Mouse (Mus musculus) layer of hippocampus, adult 2 months (tissue): Measurements from ENCODE around the gene Neurl2. TPM values are rescaled to one million over a fixed set of nuclear protein-coding genes. Genes with fewer than 3 reads are reported as not detected.
"Not testable (repeated sequence)": the region's sequence is repeated elsewhere in the genome, so short reads cannot be mapped to it uniquely, and the experiment has no call there.

ENCODE experiments used
- DNase-seq, 2 experiments: peaks; one replicate each; pipeline ENCODE4 v3.0.0; 2022; ENCODE audit warnings: low spot score in 2 of 2
- H3K27ac ChIP-seq: fragments of 200-600 bp; 2 replicates; pipeline ENCODE4 v1.8.1; 2022
- H3K4me3 ChIP-seq: fragments of 200-600 bp; 2 replicates; pipeline ENCODE4 v1.8.1; 2022; ENCODE audit warnings: mild to moderate bottlenecking
- CTCF ChIP-seq: fragments of 200-600 bp; conservative IDR thresholded peaks from 2 replicates; pipeline ENCODE4 v1.8.1; 2022; ENCODE audit warnings: antibody characterized with exemption, mild to moderate bottlenecking, moderate library complexity
- total RNA-seq, 2 experiments: library from RNA; stranded (reverse); gene quantifications; 2 replicates each; pipeline ENCODE4 v1.2.3; 2021

Neurl2 gene
- total RNA-seq, 2 experiments from 2014 or later: 2.8 to 3.6 TPM

DNA sequence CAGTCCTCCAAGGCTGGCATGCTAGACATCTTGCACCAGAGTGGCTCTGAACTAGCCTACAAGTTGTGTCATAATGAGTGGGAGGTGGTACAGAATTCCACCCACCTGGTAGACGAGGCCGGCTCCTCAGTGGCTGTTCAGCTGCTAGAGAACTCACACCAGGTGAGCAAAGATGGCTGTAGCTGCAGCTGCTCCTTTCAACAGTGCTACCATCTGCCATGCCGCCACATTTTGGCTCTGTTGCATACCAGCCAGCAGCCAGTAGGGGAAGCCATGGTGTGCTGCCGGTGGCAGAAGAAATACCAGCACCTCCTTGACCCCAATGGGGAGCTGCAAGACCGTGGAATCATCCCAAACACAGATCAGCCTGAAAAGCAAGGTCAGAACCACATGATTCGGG lies 12.2 kb downstream of the Neurl2 start:
- Histone ChIP-seq H3K27ac (no peak overlapping the region), H3K4me3 (no peak overlapping the region)
- 0 out of 2 replicates have a peak, but pooled peaks have one; percentile 20 for TF ChIP-seq CTCF
- DNase-seq: no peak

DNA sequence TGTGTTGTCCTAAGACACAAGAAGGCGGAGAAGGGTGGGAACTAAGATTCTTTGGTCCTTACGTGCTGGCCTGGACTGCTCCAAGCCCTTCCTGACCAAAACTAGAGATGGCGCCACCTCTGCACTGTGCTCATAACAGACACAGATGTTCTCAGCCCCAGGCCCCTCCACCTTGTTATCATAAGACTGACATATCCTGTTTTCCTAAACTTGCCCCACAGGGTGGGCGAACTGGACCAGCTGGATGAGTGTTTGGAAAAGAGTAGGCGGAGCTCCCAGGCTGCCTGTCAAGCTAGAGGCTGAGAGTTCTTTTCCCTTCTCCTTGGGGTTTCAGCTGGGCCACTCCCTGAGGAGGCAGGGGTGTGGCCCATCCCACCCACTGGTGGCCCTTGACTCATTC lies 15.6 kb downstream of the Neurl2 start:
- 0 out of 2 replicates have a peak, but pooled peaks have one; percentile 7 for TF ChIP-seq CTCF
- Histone ChIP-seq H3K4me3 (no peak overlapping the region), H3K27ac (no peak overlapping the region)
- no peak for DNase-seq

DNA sequence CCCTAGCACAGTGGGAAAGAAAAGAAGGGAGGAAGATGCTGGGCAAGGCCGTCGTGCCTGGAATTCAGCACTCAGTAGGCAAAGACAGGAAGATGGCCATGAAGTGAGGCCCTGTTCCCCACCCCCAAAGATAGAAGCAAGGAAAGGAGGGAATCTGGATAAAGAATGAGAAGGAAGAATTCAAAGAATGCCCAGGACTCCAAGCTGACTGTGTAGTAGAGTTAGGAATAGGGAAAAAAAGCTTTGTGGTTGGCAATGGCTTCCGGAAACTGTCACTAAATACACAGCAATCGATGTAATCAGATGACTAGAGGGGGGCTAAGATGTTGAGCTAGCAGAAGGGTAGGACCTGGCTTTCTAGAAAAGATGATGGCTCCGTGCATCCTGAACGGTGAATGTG lies 16.1 kb downstream of the Neurl2 start:
- no peak for TF ChIP-seq CTCF

DNA sequence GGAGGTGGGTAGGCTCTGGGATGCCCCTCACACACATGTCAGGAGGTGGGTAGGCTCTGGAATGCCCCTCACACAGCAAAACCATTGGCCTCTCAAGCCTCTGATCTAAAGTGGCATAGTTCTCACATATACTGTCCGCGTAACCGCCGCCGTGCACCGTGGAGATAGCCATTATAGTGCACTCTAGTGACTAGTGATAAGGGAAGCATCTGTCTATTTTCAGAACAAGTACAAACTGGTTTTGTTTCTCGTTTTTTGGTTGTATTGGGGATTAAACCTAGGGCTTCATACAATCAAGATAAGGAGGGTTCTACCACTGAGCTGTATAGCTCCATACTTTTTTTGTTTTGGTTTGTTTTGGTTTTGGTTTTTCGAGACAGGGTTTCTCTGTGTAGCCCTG lies 17.4 kb downstream of the Neurl2 start:
- no peak for TF ChIP-seq CTCF
- DNase-seq: no peak
- H3K27ac ChIP-seq: no peak overlapping the region
- no peak overlapping the region for H3K4me3 ChIP-seq

More for the DNA sequence above, 16.1 kb downstream of the Neurl2 start:
- DNase-seq: no peak
- Histone ChIP-seq H3K4me3 (no peak overlapping the region), H3K27ac (no peak overlapping the region)

DNA sequence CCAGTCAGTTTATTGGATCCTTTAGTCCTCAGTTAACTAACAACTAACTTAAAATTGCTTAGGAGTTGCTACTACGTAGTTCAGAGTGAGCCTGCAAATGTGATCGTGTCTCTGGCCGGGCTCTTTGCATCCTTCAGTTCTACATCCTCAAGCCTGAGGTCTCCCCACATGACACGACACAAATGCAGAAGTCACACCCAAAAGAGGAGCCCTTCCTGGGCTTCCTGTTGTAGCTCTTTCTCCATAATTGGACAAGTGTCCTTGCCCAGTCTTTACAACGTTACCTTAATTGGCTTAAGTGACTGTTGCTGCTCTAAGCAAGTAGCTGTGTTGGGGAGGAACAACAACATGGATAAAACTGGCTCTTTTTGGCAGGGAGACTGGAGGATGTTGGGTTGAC lies 17.9 kb downstream of the Neurl2 start:
- DNase-seq: no peak
- Histone ChIP-seq H3K4me3 (no peak overlapping the region), H3K27ac (no peak overlapping the region)
- TF ChIP-seq CTCF: no peak

DNA sequence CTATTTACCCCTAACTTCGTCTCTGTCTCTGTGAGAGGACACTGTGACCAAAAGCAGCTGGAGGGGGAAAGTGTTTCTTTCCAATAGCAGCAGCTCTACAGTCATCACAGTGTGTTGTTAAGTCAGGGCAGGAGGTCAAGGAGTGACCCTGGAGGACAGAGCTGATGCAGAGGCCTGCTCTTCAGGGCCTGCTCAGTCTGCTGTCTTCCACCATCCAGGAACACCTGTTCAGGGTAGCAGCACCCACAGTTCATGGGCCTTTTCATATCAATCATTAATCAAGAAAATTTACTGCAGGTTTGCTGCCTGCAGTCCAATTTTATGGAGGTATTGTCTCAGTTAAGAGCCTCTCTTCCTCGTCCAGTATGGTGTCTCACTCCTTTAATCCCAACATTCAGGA lies 19.7 kb downstream of the Neurl2 start:
- Histone ChIP-seq H3K27ac (no peak overlapping the region), H3K4me3 (no peak overlapping the region)
- TF ChIP-seq CTCF: no peak
- DNase-seq: no peak

DNA sequence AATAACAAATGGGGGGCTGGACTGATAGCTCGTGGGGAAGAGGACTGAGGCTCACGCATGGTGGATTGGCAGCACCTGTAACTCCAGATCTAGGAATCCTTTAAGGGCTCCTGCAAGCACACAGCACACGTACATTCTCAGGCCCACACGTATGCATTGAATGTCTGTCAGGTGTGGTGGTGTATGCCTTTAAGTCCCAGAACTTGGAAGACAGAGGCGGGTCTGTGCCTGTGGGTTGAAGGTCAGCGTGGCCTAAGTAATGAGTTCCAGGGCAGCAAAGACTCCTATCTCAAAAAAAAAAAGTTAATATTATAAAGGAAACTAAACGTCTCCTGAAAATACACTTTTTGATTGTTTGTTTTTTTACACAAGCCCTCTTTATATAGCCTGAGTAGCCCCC lies 26.6 kb downstream of the Neurl2 start:
- H3K27ac ChIP-seq: no peak overlapping the region
- DNase-seq: no peak
- H3K4me3 ChIP-seq: no peak overlapping the region
- no peak for TF ChIP-seq CTCF

DNA sequence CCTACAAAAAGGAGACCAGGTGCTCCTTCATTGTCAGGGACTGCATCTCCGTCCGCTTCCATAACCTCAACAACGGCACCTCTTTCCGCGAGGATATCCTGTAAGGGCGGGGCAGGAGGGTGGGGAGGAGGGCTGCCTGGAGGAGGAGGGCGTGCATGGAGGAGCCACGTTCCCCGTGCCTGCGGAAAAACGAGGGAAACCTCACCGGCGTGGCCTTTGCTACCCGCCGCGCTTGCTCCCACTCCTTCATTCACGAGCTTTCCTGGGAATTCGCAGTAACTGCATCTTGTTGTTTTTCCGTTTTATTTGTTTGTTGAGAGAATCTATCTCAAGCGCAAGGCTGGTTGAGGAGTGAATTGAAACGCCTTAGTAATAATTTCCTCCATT lies 27.9 kb downstream of the Neurl2 start:
- no peak for DNase-seq
- TF ChIP-seq CTCF: no peak
- H3K27ac ChIP-seq: peak overlapping the region; percentile 91

DNA sequence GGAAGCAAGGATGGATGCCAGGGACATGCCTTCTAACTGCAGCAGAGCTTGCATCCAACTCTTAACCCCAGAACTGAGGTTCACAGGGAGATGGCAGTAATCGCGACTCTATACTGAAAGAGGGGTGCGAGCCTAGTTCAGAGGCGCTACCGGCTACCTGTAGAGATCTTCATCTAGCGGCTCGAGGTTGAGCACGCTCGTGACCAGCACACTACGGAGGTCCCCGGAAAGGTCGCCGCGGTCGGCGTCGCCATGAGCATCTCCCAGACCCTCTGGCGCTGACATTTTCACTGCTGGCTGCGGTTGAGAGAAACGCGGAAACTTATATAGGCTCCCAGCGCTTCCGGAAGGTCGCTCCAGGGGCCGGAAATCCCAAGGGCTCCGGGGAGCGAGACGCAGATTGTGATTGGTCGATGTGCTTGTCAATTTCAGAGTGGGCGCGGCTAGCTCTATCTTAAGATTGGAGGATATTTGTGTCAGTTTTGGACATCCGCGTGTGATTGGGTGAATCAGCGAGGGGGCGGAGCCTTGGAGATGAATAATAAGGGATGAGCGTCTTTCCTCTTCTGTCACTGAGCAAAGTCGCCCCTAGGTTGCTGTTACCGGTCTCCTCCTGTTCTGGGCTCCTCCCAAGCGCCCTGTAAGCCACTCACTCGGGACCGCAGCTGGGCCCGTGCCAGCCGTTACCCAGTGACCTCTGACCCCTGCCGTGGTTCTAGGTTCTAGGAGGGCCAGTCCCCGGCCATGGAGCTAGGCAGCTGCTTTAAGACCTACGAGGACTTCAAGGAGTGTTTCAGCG lies 28.5 kb downstream of the Neurl2 start, which contains the start of the genes Acot8 and Zswim3:
Gene Acot8, minus strand, starts transcription at position 350 of the 799 bp plus-strand sequence.
Gene Zswim3, plus strand, starts transcription at position 566 of the 799 bp plus-strand sequence.
- DNase-seq: peak; percentile 98
- no peak for TF ChIP-seq CTCF
- peak within 1 kb of the TSS; percentile 91 for H3K27ac ChIP-seq
- peak within 1 kb of the TSS; percentile 100 for H3K4me3 ChIP-seq

More for the DNA sequence above, 27.9 kb downstream of the Neurl2 start:
- peak overlapping the region; percentile 100 for H3K4me3 ChIP-seq

DNA sequence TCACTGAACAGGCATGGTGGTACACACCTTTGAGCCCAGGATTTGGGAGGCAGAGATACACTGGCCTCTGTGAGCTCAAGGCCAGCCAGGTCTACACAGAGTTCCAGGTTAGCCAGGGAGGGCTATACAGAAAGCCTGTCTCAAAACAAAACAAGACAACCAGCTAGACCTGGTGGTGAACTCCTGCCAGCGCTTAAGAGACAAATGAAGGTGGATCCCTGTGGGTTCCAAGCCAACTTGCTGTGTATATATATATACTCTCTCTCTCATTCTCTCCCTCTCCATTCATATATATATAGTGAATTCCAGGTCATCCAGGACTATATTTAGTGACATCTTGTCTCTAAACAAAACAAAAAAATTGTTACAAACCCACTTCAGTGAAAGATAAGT lies 29.3 kb downstream of the Neurl2 start:
- no peak for TF ChIP-seq CTCF
- no peak for DNase-seq
- H3K27ac ChIP-seq: no peak overlapping the region; the same call in 1 of the 2 replicates
- peak overlapping the region; percentile 100 for H3K4me3 ChIP-seq

DNA sequence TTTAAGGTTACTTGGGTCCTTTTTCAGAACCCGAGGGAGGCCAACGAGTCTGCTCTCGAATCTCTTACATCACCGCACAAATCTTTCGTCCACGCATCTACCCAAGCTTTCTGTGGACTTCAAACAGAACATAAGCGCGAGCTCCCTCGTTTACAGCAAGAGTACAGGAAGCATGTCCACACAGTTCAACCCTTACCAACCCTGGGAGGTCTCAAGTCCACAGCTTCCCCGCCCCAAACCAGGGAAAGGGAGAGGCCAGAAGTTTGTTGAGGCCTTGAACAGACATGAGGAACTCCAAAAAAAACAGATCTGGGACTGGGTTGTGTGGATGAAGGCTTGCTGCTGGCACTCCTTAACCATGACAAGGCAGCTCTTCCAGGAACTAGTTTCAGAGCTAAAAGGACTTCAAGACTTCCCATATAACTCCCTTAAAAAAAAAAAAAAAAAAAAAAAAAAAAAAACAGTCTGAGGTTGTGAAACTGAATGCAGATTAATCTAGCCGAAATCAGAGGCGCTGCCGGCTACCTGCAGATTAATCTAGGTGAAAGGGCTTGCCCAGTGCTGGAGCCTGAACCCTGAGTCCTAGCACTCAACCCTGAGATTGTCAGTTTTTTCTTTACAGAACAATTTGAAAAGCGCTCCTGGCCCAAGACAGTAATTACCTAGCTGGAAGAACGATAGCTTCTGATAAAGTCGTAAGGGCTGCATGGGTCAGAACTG lies 29.9 kb downstream of the Neurl2 start:
- H3K4me3 ChIP-seq: peak overlapping the region; percentile 100
- no peak for DNase-seq
- TF ChIP-seq CTCF: no peak
- H3K27ac ChIP-seq: no peak overlapping the region

DNA sequence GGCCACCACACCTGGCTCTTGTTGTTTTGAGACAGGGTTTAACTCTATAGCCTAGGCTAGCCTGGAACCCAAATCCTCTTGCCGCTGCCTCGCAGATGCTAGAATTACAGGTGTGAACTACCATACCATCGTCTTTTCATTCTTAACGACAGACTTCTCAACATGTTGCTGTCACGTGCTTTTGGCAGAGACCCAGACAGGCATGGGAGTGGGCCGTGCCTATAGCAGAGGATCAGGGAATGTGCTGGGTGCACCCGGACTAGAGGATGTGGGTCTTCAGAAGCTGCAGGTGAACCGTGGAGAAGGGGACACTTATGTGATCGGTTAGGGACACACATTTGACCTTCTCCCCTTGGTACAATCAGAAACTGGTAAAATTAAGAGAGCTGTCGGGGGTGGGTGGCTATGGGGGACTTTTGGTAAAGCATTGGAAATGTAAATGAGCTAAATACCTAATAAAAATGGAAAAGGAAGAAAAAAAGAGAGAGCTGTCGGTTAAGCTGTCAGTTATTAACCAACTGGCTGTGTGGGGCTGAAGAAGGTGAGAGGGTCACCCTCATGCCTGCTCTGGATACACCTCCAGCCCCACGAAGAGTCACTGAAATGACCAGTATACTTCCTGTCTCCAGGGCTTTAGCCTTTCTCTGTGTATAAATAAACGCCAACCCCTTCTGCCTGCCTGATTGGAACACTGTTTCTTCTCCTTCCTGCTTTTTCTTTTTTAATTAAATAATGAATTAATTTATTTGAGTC lies 32.8 kb downstream of the Neurl2 start:
- no peak for TF ChIP-seq CTCF
- Histone ChIP-seq H3K27ac (no peak overlapping the region), H3K4me3 (no peak overlapping the region)
- no peak for DNase-seq

DNA sequence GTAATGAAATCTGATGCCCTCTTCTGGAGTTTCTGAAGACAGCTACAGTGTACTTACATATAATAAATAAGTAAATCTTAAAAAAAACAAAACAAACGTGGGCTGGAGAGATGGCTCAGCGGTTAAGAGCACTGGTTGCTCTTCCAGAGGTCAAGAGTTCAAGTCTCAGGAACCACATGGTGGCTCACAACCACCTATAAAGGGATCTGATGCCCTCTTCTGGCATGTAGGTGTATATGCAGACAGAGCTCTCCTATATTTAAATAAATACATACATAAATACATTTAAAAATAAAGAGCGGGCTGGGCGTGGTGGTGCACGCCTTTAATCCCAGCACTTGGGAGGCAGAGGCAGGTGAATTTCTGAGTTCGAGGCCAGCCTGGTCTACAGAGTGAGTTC lies 34.7 kb downstream of the Neurl2 start:
- TF ChIP-seq CTCF: peak; percentile 71
- H3K4me3 ChIP-seq, DNase-seq, H3K27ac ChIP-seq: not testable (repeated sequence)
